Mouse (Mus musculus) forebrain, embryonic 11.5 days (tissue): ENCODE data around the gene Mindy2. TPM values are rescaled to one million over a fixed set of nuclear protein-coding genes. Genes with fewer than 3 reads are reported as not detected.

Experiments used
- ATAC-seq: fragments of 200-750 bp; cut with Nextera tagmentation; replicated peaks from 2 replicates; pipeline ENCODE4 v1.8.0; 2017; ENCODE audit warnings: moderate TSS enrichment; ENCODE audit not compliant: low FRiP score
- DNase-seq: peaks from one replicate; pipeline ENCODE4 v3.0.0-alpha.2; 2017; ENCODE audit warnings: low spot score
- H3K27ac ChIP-seq: fragments of 300-500 bp; sonication (generic); 2 replicates; pipeline ENCODE4 v1.5.1; 2014; ENCODE audit warnings: low read depth, low read length
- H3K27me3 ChIP-seq: fragments of 300-500 bp; sonication (generic); 2 replicates; pipeline ENCODE4 v1.6.1; 2014; ENCODE audit warnings: mild to moderate bottlenecking, low read length, mixed read lengths; ENCODE audit not compliant: control insufficient read depth, insufficient read depth
- H3K36me3 ChIP-seq: fragments of 300-500 bp; sonication (generic); 2 replicates; pipeline ENCODE4 v1.6.1; 2014; ENCODE audit warnings: mild to moderate bottlenecking, low read length, moderate library complexity, mixed read lengths; ENCODE audit not compliant: control insufficient read depth, insufficient read depth
- H3K4me1 ChIP-seq: fragments of 300-500 bp; sonication (generic); replicated peaks from 2 replicates; pipeline ENCODE4 v1.6.1; 2014; ENCODE audit warnings: low read length, mixed read lengths; ENCODE audit not compliant: control insufficient read depth, insufficient read depth
- H3K4me2 ChIP-seq: fragments of 300-500 bp; sonication (generic); 2 replicates; pipeline ENCODE4 v1.6.1; 2014; ENCODE audit warnings: low read depth, mild to moderate bottlenecking, low read length, moderate library complexity, mixed read lengths; ENCODE audit not compliant: severe bottlenecking
- H3K4me3 ChIP-seq: fragments of 300-500 bp; sonication (generic); 2 replicates; pipeline ENCODE4 v1.5.1; 2014; ENCODE audit warnings: low read depth, low read length
- H3K9ac ChIP-seq: fragments of 300-500 bp; sonication (generic); 2 replicates; pipeline ENCODE4 v1.6.1; 2014; ENCODE audit warnings: low read length
- H3K9me3 ChIP-seq: fragments of 300-500 bp; sonication (generic); 2 replicates; pipeline ENCODE4 v1.6.1; 2016; ENCODE audit warnings: low read length, mixed read lengths; ENCODE audit not compliant: control insufficient read depth
- WGBS: fragments of 180-500 bp; shearing (Covaris S2); extraction: QIAGEN DNeasy Blood & Tissue Kit; methylation state at CpG from one replicate; pipeline ENCODE4 v1.1.7; 2014; 5-methylcytosine and 5-hydroxymethylcytosine counted together
- polyA plus RNA-seq: library from polyadenylated mRNA; unstranded; fragments of >200 nt; fragmentation: Nextera tagmentation; extraction: Ambion mirVana; gene quantifications from 2 replicates; pipeline ENCODE4 v1.2.1, GENCODE M21; 2014

Mindy2 gene
- polyA plus RNA-seq, 1 experiment from 2014 or later = 11.5 TPM

DNA sequence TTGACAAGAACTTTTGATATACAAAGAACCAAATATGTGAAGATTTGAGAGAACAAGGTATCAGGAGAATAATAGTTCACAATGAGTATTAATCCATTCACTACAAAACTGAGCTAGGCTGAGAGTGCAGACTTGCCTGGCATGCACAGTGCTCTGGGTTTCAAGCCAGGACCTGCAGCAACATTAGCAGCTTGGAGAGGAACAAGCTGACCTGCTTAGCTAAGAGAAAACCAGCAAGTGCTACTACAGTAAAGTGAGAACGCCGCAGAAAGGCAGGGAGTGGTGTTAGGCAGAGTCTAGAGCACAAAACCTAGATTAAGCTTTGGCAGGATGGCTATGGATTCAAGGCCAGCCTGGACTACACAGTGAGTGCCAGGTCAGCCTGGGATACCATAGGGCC lies 27.3 kb downstream of the Mindy2 start:
- H3K9me3 ChIP-seq = no peaks in the 10 kb centered on the region
- DNase-seq (no peak), ATAC-seq (no peak)
- H3K4me1 ChIP-seq = no peaks in the 10 kb centered on the region
- no peaks in the 10 kb centered on the region for H3K27me3 ChIP-seq
- no peak overlapping the region for H3K4me3 ChIP-seq
- 92% methylated on average over 2 of the region's 2 CpGs for WGBS
- no peak overlapping the region for H3K4me2 ChIP-seq
- no peak overlapping the region for H3K9ac ChIP-seq
- no peak overlapping the region for H3K27ac ChIP-seq
- no peaks in the 10 kb centered on the region for H3K36me3 ChIP-seq

DNA sequence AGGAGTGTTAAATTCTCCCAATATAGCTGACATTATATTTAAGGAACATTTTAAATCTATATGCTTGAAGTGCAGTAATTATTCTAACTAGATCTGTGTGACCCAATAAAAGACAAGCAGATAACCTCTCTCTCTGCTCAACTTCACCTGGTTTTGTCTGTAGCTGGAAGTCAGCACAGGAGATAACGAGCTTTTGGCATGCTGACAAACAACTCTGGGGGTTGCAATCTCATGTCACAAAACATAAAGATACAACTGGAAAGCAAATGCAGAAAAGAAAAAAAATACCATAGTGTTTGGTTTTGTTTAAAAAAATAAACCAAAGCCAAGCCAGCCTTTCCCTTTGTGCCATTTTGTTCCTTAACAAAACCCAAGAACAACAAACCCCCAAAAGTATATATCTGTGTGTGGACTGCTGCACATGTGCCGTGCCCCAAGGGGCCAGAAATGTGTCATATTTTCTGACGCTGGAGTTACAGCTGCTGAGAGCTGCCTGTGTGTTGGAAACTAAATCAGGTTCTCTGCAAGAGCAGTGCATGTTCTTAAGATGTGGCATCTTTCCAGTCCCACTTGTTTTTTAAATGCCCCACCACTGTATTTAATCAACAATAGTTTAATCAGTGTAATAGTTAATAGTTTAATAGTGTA lies 45.8 kb downstream of the Mindy2 start:
- WGBS = 77% methylated on average over 3 of the region's 3 CpGs
- no peak overlapping the region for H3K4me3 ChIP-seq
- no peaks in the 10 kb centered on the region for H3K27me3 ChIP-seq
- H3K9me3 ChIP-seq = no peaks in the 10 kb centered on the region
- H3K27ac ChIP-seq = no peak overlapping the region
- no peak overlapping the region for H3K9ac ChIP-seq
- H3K4me1 ChIP-seq = no peaks in the 10 kb centered on the region
- H3K36me3 ChIP-seq = no peaks in the 10 kb centered on the region; the same call in none of the 2 replicates
- no peak overlapping the region for H3K4me2 ChIP-seq
- no peak for ATAC-seq
- DNase-seq = no peak

DNA sequence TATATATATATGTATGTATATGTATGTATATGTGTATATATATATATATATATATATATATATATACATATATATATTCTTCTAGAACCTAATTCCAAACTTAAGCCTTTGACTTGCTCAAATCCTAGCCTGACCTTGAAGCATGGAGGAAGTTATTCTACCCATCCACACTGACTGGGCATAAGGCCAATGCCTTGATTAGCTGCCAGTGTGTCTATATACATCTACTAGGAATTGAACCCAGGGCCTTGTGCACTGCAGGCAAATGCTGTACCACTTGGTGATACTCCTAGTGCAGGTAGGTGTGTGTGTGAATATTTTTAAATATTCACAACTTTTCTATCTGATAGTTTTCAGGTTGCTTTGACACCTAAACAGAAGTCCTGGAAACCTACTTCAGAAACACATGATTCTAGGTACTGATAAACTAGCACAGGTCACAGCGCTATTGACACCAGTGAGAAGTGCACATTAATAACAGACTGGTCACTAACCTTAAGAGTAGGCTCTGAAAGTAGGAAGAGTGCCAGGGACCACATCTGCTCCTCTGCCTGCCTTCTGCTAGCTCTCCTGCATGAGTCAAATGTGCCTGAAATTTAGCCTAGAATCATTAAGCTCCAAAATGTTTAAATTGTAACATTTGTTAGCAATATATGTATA lies 54.7 kb downstream of the Mindy2 start:
- no peak for ATAC-seq
- Histone ChIP-seq H3K4me3 (no peak overlapping the region), H3K9ac (no peak overlapping the region), H3K36me3 (no peaks in the 10 kb centered on the region; the same call in 1 of the 2 replicates), H3K4me2 (no peak overlapping the region), H3K27me3 (no peaks in the 10 kb centered on the region), H3K27ac (no peak overlapping the region), H3K4me1 (no peaks in the 10 kb centered on the region), H3K9me3 (no peaks in the 10 kb centered on the region)
- no peak for DNase-seq
- 95% methylated on average over 1 of the region's 1 CpGs for WGBS

DNA sequence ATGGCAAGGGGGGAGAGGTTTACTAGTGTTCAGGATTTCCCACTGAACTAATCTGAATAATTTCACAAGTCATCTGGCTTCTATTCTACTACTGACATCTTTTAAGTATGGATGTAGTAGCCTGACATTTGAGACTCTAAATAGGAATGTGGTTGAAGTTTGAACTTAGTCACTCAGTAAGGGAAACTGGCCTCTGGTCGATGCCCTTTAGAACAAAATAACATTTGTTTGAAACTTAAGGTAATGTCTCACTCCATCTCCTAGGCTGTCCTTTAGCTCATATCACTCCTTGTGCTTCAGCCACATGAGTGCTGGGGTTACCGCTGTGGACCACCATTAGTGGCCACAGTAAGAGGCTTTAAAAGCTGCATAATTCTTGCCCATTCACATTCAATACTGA lies 58.7 kb downstream of the Mindy2 start:
- no peak for DNase-seq
- no peak overlapping the region for H3K4me3 ChIP-seq
- no peaks in the 10 kb centered on the region for H3K9me3 ChIP-seq
- 95% methylated on average over 2 of the region's 2 CpGs for whole genome bisulfite sequencing
- no peaks in the 10 kb centered on the region for H3K4me1 ChIP-seq
- no peak for ATAC-seq
- no peak overlapping the region for H3K27ac ChIP-seq
- no peaks in the 10 kb centered on the region for H3K27me3 ChIP-seq
- H3K9ac ChIP-seq = no peak overlapping the region
- peaks cover 3% of the 10 kb centered on the region; the same call in 1 of the 2 replicates for H3K36me3 ChIP-seq
- H3K4me2 ChIP-seq = no peak overlapping the region

DNA sequence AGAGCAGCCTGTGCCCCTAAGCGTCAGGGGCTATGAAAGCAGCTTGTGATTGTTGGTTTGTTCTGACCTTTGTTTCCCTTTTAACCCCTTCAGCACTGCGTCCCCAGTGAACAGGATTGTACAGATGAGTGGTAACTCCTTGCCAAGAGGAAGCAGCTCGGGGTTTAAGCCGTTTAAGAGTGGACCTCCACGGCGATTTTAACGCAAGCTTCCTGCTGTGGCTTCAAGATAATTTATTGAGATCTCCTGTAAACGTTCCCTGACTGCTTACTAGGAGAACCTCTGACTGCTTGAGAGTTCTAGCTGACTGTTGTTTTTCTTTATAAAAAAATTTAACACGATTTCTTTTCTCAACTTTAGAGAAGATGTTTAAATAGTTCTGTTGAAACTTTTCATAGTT lies 65.5 kb downstream of the Mindy2 start:
- H3K36me3 ChIP-seq = peaks cover 15% of the 10 kb centered on the region; the same call in 1 of the 2 replicates
- no peak overlapping the region for H3K4me3 ChIP-seq

DNA sequence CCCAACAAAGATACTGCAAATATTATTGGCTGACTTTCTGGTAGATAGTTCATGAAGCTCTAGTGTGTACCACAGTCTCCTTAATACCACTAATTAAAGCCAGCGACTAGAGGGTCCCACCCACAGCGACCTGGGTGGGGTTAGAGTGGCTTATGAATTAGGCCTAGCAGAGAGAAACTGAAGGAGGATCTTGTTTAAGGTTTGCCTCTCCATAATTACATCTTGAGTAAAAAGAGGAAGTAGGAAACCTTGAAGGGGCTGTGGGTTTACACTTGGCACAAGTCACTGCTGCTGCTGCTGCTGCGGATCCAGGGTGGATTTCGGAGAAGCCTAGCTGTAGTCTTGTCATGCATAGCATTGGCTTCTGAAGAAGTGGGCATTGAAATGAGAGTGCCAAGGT lies 66.2 kb downstream of the Mindy2 start:
- no peak overlapping the region for H3K4me2 ChIP-seq
- H3K27ac ChIP-seq = no peak overlapping the region
- H3K27me3 ChIP-seq = no peaks in the 10 kb centered on the region
- H3K9me3 ChIP-seq = no peaks in the 10 kb centered on the region
- H3K36me3 ChIP-seq = peaks cover 21% of the 10 kb centered on the region; the same call in 1 of the 2 replicates
- DNase-seq (no peak), ATAC-seq (no peak)
- H3K4me1 ChIP-seq = no peaks in the 10 kb centered on the region
- WGBS = 90% methylated on average over 4 of the region's 4 CpGs
- H3K9ac ChIP-seq = no peak overlapping the region
- H3K4me3 ChIP-seq = no peak overlapping the region

More for the DNA sequence above, 65.5 kb downstream of the Mindy2 start:
- no peaks in the 10 kb centered on the region for H3K27me3 ChIP-seq
- 84% methylated on average over 9 of the region's 9 CpGs for WGBS
- no peaks in the 10 kb centered on the region for H3K4me1 ChIP-seq
- DNase-seq (no peak), ATAC-seq (no peak)
- no peak overlapping the region for H3K4me2 ChIP-seq
- H3K9me3 ChIP-seq = no peaks in the 10 kb centered on the region
- no peak overlapping the region for H3K9ac ChIP-seq
- no peak overlapping the region for H3K27ac ChIP-seq

DNA sequence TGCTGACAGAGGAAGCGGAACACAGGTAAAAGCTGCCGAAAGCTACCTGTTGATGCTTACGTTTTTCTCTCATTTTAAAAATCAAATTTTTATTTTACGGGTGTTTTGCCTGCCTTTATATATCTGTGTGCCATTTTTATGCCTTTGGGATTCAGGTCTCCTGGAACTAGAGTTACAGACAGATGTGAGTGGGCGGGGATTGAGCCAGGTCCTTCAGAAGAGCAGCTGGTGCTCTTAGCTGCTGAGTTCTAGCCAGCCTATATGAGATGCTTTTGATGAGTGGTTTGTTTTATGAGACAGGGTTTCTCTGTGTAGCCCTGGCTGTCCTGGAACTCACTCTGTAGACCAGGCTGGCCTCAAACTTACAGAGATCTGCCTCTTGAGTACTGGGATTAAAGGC lies 69.8 kb downstream of the Mindy2 start:
- Histone ChIP-seq H3K9ac (no peak overlapping the region), H3K4me3 (no peak overlapping the region), H3K27ac (no peak overlapping the region), H3K36me3 (peaks cover 18% of the 10 kb centered on the region; the same call in 1 of the 2 replicates), H3K9me3 (no peaks in the 10 kb centered on the region), H3K27me3 (no peaks in the 10 kb centered on the region), H3K4me2 (no peak overlapping the region), H3K4me1 (no peaks in the 10 kb centered on the region)
- 92% methylated on average over 5 of the region's 5 CpGs for WGBS
- DNase-seq (no peak), ATAC-seq (no peak)

DNA sequence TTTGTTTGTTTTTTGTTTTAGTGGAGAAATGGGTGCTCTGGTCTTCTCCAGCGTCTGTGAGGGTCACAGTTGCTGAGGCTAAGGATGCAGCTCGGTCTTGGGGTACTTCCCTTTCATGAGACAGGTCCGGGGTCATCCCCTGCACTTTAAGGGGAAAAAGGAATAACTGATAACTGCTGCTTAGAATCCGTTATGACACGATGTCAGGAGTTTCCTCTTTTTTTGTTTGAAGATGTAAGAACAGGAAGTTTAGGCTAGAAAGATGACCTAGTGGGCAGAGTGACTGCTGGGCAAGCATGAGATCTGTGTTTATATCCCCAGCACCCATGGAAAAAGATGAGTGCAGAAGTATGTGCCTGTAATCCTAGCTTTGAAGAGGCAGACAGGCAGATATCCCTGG lies 71.8 kb downstream of the Mindy2 start:
- ATAC-seq (no peak), DNase-seq (no peak)
- Histone ChIP-seq H3K27ac (no peak overlapping the region), H3K4me2 (no peak overlapping the region), H3K36me3 (peaks cover 18% of the 10 kb centered on the region; the same call in 1 of the 2 replicates), H3K4me3 (no peak overlapping the region), H3K9ac (no peak overlapping the region), H3K9me3 (no peaks in the 10 kb centered on the region), H3K4me1 (no peaks in the 10 kb centered on the region), H3K27me3 (no peaks in the 10 kb centered on the region)
- 92% methylated on average over 5 of the region's 5 CpGs for WGBS

DNA sequence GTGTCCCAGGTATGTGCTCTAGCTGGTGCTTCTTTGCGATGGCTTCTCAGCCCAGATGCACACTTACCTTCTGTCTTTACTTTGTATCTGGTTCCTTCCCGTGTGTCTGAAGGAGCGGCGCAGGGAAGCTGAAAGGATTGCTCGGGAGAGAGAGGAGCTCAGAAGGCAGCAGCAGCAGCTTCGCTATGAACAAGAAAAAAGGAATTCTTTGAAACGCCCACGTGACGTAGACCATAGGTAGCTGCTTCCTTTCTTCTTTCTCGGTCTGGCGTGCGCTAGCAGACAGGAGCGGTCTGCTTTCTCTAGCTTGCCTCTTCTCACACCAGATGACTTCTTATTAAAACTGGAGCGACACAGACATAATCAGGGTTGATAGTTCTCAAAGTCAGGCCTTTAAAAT lies 72.3 kb downstream of the Mindy2 start:
- no peak overlapping the region for H3K9ac ChIP-seq
- no peaks in the 10 kb centered on the region for H3K27me3 ChIP-seq
- no peaks in the 10 kb centered on the region for H3K4me1 ChIP-seq
- ATAC-seq = no peak
- no peak for DNase-seq
- WGBS = 90% methylated on average over 14 of the region's 14 CpGs
- no peak overlapping the region for H3K4me3 ChIP-seq
- H3K27ac ChIP-seq = no peak overlapping the region
- no peaks in the 10 kb centered on the region for H3K9me3 ChIP-seq
- H3K4me2 ChIP-seq = no peak overlapping the region
- H3K36me3 ChIP-seq = peaks cover 18% of the 10 kb centered on the region; the same call in 1 of the 2 replicates
